Mouse (Mus musculus) limb, embryonic 11.5 days (tissue): ENCODE data around the gene Pnpla5. TPM values are rescaled to one million over a fixed set of nuclear protein-coding genes. Genes with fewer than 3 reads are reported as not detected.
A peak's percentile ranks its signal among the peaks of the same experiment; 100 is the strongest.

Source experiments
- ATAC-seq: fragments of 200-750 bp; cut with Nextera tagmentation; 2 replicates; pipeline ENCODE4 v1.8.0; 2017; ENCODE audit warnings: low read depth; ENCODE audit not compliant: insufficient number of reproducible peaks, low FRiP score, low TSS enrichment
- DNase-seq: peaks from one replicate; pipeline ENCODE4 v3.0.0-alpha.2; 2015; ENCODE audit warnings: low spot score
- H3K27ac ChIP-seq: fragments of 300-500 bp; sonication (generic); replicated peaks from 2 replicates; pipeline ENCODE4 v1.5.1; 2014; ENCODE audit warnings: low read depth, mild to moderate bottlenecking, low read length
- H3K27me3 ChIP-seq: fragments of 300-500 bp; sonication (generic); 2 replicates; pipeline ENCODE4 v1.6.1; 2014; ENCODE audit warnings: mild to moderate bottlenecking, low read length, mixed read lengths; ENCODE audit not compliant: control insufficient read depth, insufficient read depth
- H3K36me3 ChIP-seq: fragments of 300-500 bp; sonication (generic); 2 replicates; pipeline ENCODE4 v1.6.1; 2014; ENCODE audit warnings: mild to moderate bottlenecking, low read length, moderate library complexity, mixed read lengths; ENCODE audit not compliant: control insufficient read depth, insufficient read depth
- H3K4me1 ChIP-seq: fragments of 300-500 bp; sonication (generic); 2 replicates; pipeline ENCODE4 v1.6.1; 2014; ENCODE audit warnings: low read length, mixed read lengths; ENCODE audit not compliant: control insufficient read depth, insufficient read depth
- H3K4me2 ChIP-seq: fragments of 300-500 bp; sonication (generic); 2 replicates; pipeline ENCODE4 v1.6.1; 2014; ENCODE audit warnings: low read depth, mild to moderate bottlenecking, moderate library complexity; ENCODE audit not compliant: severe bottlenecking
- H3K4me3 ChIP-seq: fragments of 300-500 bp; sonication (generic); 2 replicates; pipeline ENCODE4 v1.5.1; 2014; ENCODE audit warnings: low read depth, low read length
- H3K9ac ChIP-seq: fragments of 300-500 bp; sonication (generic); 2 replicates; pipeline ENCODE4 v1.6.1; 2014; ENCODE audit warnings: mild to moderate bottlenecking, low read length
- H3K9me3 ChIP-seq: fragments of 300-500 bp; sonication (generic); 2 replicates; pipeline ENCODE4 v1.6.1; 2016; ENCODE audit warnings: low read length; ENCODE audit not compliant: control insufficient read depth
- whole genome bisulfite sequencing: fragments of 180-500 bp; shearing (Covaris S2); extraction: QIAGEN DNeasy Blood & Tissue Kit; methylation state at CpG from one replicate; pipeline ENCODE4 v1.1.7; 2014; 5-methylcytosine and 5-hydroxymethylcytosine counted together
- microRNA-seq: library from miRNA; unstranded; fragments of <30 nt; microRNA quantifications from one replicate; pipeline ENCODE4, GENCODE M21; 2016
- polyA plus RNA-seq: library from polyadenylated mRNA; unstranded; fragments of >200 nt; fragmentation: Nextera tagmentation; extraction: Ambion mirVana; gene quantifications from 2 replicates; pipeline ENCODE4 v1.2.1, GENCODE M21; 2014

Gene Pnpla5
- polyA plus RNA-seq, 1 experiment from 2014 or later = not detected

- Histone ChIP-seq H3K4me3 (no peak overlapping the region), H3K27me3 (peaks cover 40% of the 10 kb centered on the region)
Measured at GRCm38 (mm10) chr15:84072226-84072625, 50.7 kb downstream of the Pnpla5 start.

GRCm38 (mm10) chr15:84070116-84070676 is 52.8 kb downstream of the Pnpla5 start:
- peaks cover 4% of the 10 kb centered on the region for H3K4me1 ChIP-seq
- H3K9me3 ChIP-seq = no peaks in the 10 kb centered on the region
- H3K27ac ChIP-seq = no peak overlapping the region
- no peak for ATAC-seq
- 3% methylated on average over 13 of the region's 13 CpGs for WGBS
- no peak overlapping the region for H3K4me3 ChIP-seq
- DNase-seq = peak; percentile 52
- H3K4me2 ChIP-seq = peak overlapping the region; percentile 3; the same call in 1 of the 2 replicates
- no peak overlapping the region for H3K9ac ChIP-seq
- H3K36me3 ChIP-seq = no peaks in the 10 kb centered on the region
- H3K27me3 ChIP-seq = peaks cover 40% of the 10 kb centered on the region

More at GRCm38 (mm10) chr15:84072226-84072625, 50.7 kb downstream of the Pnpla5 start:
- H3K4me1 ChIP-seq = peaks cover 3% of the 10 kb centered on the region; the same call in 1 of the 2 replicates
- ATAC-seq (no peak), DNase-seq (peak; percentile 86)
- whole genome bisulfite sequencing = 38% methylated on average over 7 of the region's 7 CpGs
- no peak overlapping the region for H3K4me2 ChIP-seq
- no peaks in the 10 kb centered on the region for H3K9me3 ChIP-seq
- no peak overlapping the region for H3K9ac ChIP-seq
- H3K27ac ChIP-seq = no peak overlapping the region
- H3K36me3 ChIP-seq = no peaks in the 10 kb centered on the region

- DNase-seq (no peak), ATAC-seq (no peak)
- Histone ChIP-seq H3K36me3 (no peaks in the 10 kb centered on the region), H3K9me3 (no peaks in the 10 kb centered on the region), H3K27ac (no peak overlapping the region), H3K4me3 (no peak overlapping the region), H3K27me3 (peaks cover 40% of the 10 kb centered on the region), H3K9ac (no peak overlapping the region), H3K4me2 (peak overlapping the region; percentile 3; the same call in 1 of the 2 replicates), H3K4me1 (peaks cover 3% of the 10 kb centered on the region)
- 10% methylated on average over 16 of the region's 16 CpGs for WGBS
Measured at GRCm38 (mm10) chr15:84069455-84070050, 53.4 kb downstream of the Pnpla5 start.

- Histone ChIP-seq H3K36me3 (no peaks in the 10 kb centered on the region), H3K9me3 (no peaks in the 10 kb centered on the region), H3K4me2 (no peak overlapping the region), H3K27me3 (peaks cover 31% of the 10 kb centered on the region), H3K9ac (no peak overlapping the region), H3K4me3 (no peak overlapping the region), H3K27ac (no peak overlapping the region), H3K4me1 (peaks cover 3% of the 10 kb centered on the region; the same call in 1 of the 2 replicates)
- 62% methylated on average over 4 of the region's 4 CpGs for WGBS
- ATAC-seq (no peak), DNase-seq (no peak)
Measured at GRCm38 (mm10) chr15:84065701-84066100, 57.3 kb downstream of the Pnpla5 start.

- H3K4me2 ChIP-seq = peak within 1 kb of the TSS; percentile 48
- H3K27me3 ChIP-seq = peaks cover 26% of the 10 kb centered on the region
- peaks cover 3% of the 10 kb centered on the region; the same call in 1 of the 2 replicates for H3K4me1 ChIP-seq
- peak; percentile 52 for DNase-seq
- no peaks in the 10 kb centered on the region for H3K9me3 ChIP-seq
- no peak within 1 kb of the TSS for H3K9ac ChIP-seq
- no peak for ATAC-seq
- peak within 1 kb of the TSS; percentile 20 for H3K4me3 ChIP-seq
- H3K27ac ChIP-seq = no peak within 1 kb of the TSS
- H3K36me3 ChIP-seq = no peaks in the 10 kb centered on the region
- 2% methylated on average over 29 of the region's 29 CpGs for WGBS
Measured at GRCm38 (mm10) chr15:84065140-84065539, 57.8 kb downstream of the Pnpla5 start, which contains the start of gene Efcab6. Efcab6 (minus strand) TSS chr15:84065379.

Small RNA genes within 50 kb of the gene (microRNA-seq; reads per million reads assigned to microRNA genes)
- not detected for gene Mir6392

Other genes with a start within 250 kb of the Pnpla5 start
- not detected in 2 replicates for gene Efcab6, start 57.8 kb downstream of the Pnpla5 start, polyA plus RNA-seq
- gene Sult4a1, start 17.4 kb downstream of the Pnpla5 start, polyA plus RNA-seq = 0.95 and 1.1 TPM in 2 replicates
- 0.47 TPM in 1 of 2 replicates, not detected in the other for gene Pnpla3, start 44.7 kb upstream of the Pnpla5 start, polyA plus RNA-seq
- gene Samm50, start 69.1 kb upstream of the Pnpla5 start, polyA plus RNA-seq = 79.9 and 89.1 TPM in 2 replicates
- gene Parvb, start 108.9 kb upstream of the Pnpla5 start, polyA plus RNA-seq = 6.1 and 9.4 TPM in 2 replicates
- gene Parvg, start 200.9 kb upstream of the Pnpla5 start, polyA plus RNA-seq = 0.17 and 0.82 TPM in 2 replicates